Mouse (Mus musculus) MEL (cell line): ENCODE data around the gene Gcnt7. TPM values are rescaled to one million over a fixed set of nuclear protein-coding genes. Genes with fewer than 3 reads are reported as not detected.
A peak's percentile ranks its signal among the peaks of the same experiment; 100 is the strongest.

Experiments
- DNase-seq: peaks from one replicate; pipeline ENCODE4 v3.0.0; 2011; ENCODE audit warnings: low read depth, low spot score
- H3K27ac ChIP-seq: 2 replicates; pipeline ENCODE4 v1.5.1; 2012; ENCODE audit warnings: low read depth, mild to moderate bottlenecking, control low read depth, low read length, moderate library complexity; ENCODE audit not compliant: control insufficient read depth
- H3K27me3 ChIP-seq, 2 experiments: fragments of 150-350 bp in 1 of 2; sonication (generic) in 1 of 2; 2 replicates each; pipeline ENCODE4 v1.6.1; 2012; ENCODE audit warnings: low read length in 2 of 2, mild to moderate bottlenecking in 2 of 2, improper control_type of control experiment in 1 of 2, moderate library complexity in 1 of 2; ENCODE audit not compliant: insufficient read depth in 2 of 2, control insufficient read depth in 1 of 2
- H3K36me3 ChIP-seq, 2 experiments: 2 replicates each; pipeline ENCODE4 v1.6.1; 2012 to 2014; ENCODE audit warnings: low read length in 2 of 2, improper control_type of control experiment in 1 of 2, inconsistent platforms in 1 of 2, mild to moderate bottlenecking in 1 of 2; ENCODE audit not compliant: insufficient read depth in 2 of 2, control insufficient read depth in 1 of 2
- H3K4me1 ChIP-seq, 2 experiments: fragments of 150-350 bp in 1 of 2; sonication (generic) in 1 of 2; 2 replicates each; pipeline ENCODE4 v1.6.1; 2012; ENCODE audit warnings: low read length in 2 of 2, improper control_type of control experiment in 1 of 2, mild to moderate bottlenecking in 1 of 2; ENCODE audit not compliant: insufficient read depth in 2 of 2, control insufficient read depth in 1 of 2
- H3K4me3 ChIP-seq, 2 experiments: fragments of 150-350 bp in 1 of 2; sonication (generic) in 1 of 2; 2 replicates each; pipeline ENCODE4 v1.5.1; 2012; ENCODE audit warnings: low read depth in 2 of 2, low read length in 2 of 2, mild to moderate bottlenecking in 2 of 2, moderate library complexity in 2 of 2, control low read depth in 1 of 2, improper control_type of control experiment in 1 of 2; ENCODE audit not compliant: control insufficient read depth in 1 of 2, insufficient read depth in 1 of 2
- H3K79me2 ChIP-seq: 2 replicates; pipeline ENCODE4 v1.6.1; 2012; ENCODE audit warnings: mild to moderate bottlenecking, low read length, moderate library complexity; ENCODE audit not compliant: control insufficient read depth, poor library complexity, insufficient read depth
- H3K9ac ChIP-seq: 2 replicates; pipeline ENCODE4 v1.6.1; 2012; ENCODE audit warnings: low read depth, mild to moderate bottlenecking, control low read depth, low read length, moderate library complexity; ENCODE audit not compliant: control insufficient read depth, poor library complexity, severe bottlenecking
- H3K9me3 ChIP-seq: fragments of 150-350 bp; sonication (generic); replicated peaks from 2 replicates; pipeline ENCODE4 v1.6.1; 2012; ENCODE audit warnings: mild to moderate bottlenecking, low read length, improper control_type of control experiment, moderate library complexity; ENCODE audit not compliant: insufficient read depth
- EP300 ChIP-seq, 2 experiments: IDR thresholded peaks; 2 replicates each; pipeline ENCODE4 v1.6.1; 2011; ENCODE audit warnings: improper control_type of control experiment in 2 of 2, low read length in 2 of 2, low read depth in 1 of 2, mild to moderate bottlenecking in 1 of 2
- ETS1 ChIP-seq: IDR thresholded peaks from 2 replicates; pipeline ENCODE4 v1.6.1; 2012; ENCODE audit warnings: low read depth, mild to moderate bottlenecking, inconsistent platforms, low read length, improper control_type of control experiment, moderate library complexity
- GABPA ChIP-seq: IDR thresholded peaks from 2 replicates; pipeline ENCODE4 v1.6.1; 2012; ENCODE audit warnings: low read depth, mild to moderate bottlenecking, inconsistent platforms, low read length, improper control_type of control experiment, moderate library complexity
- HCFC1 ChIP-seq: IDR thresholded peaks from 2 replicates; pipeline ENCODE4 v1.6.1; 2012; ENCODE audit warnings: low read depth, mild to moderate bottlenecking, inconsistent platforms, low read length, improper control_type of control experiment, moderate library complexity
- KAT2A ChIP-seq: conservative IDR thresholded peaks from 2 replicates; pipeline ENCODE4 v1.6.1; 2012; ENCODE audit warnings: low read depth, low read length, improper control_type of control experiment, inconsistent platforms
- MAFK ChIP-seq: IDR thresholded peaks from 2 replicates; pipeline ENCODE4 v1.6.1; 2011; ENCODE audit warnings: low read depth, mild to moderate bottlenecking, low read length, improper control_type of control experiment, borderline replicate concordance
- MAZ ChIP-seq: IDR thresholded peaks from 2 replicates; pipeline ENCODE4 v1.6.1; 2012; ENCODE audit warnings: low read depth, mild to moderate bottlenecking, inconsistent platforms, low read length, improper control_type of control experiment
- MEF2A ChIP-seq: IDR thresholded peaks from 2 replicates; pipeline ENCODE4 v1.6.1; 2014; ENCODE audit warnings: low read depth, mild to moderate bottlenecking, inconsistent platforms, low read length, improper control_type of control experiment; ENCODE audit not compliant: poor library complexity, insufficient replicate concordance, severe bottlenecking; ENCODE audit errors: extremely low read depth
- MYB ChIP-seq: IDR thresholded peaks from 2 replicates; pipeline ENCODE4 v1.6.1; 2011; ENCODE audit warnings: mild to moderate bottlenecking, low read depth, low read length, improper control_type of control experiment
- NELFE ChIP-seq: IDR thresholded peaks from 2 replicates; pipeline ENCODE4 v1.6.1; 2011; ENCODE audit warnings: low read depth, low read length, improper control_type of control experiment
- POLR2A ChIP-seq, 2 experiments: IDR thresholded peaks; 2 replicates each; pipeline ENCODE4 v1.6.1; 2011 to 2012; ENCODE audit warnings: low read length in 2 of 2, mild to moderate bottlenecking in 2 of 2, control low read depth in 1 of 2, improper control_type of control experiment in 1 of 2, low read depth in 1 of 2, moderate library complexity in 1 of 2; ENCODE audit not compliant: control insufficient read depth in 1 of 2, insufficient read depth in 1 of 2, poor library complexity in 1 of 2
- POLR2AphosphoS2 ChIP-seq: IDR thresholded peaks from 2 replicates; pipeline ENCODE4 v1.6.1; 2011; ENCODE audit warnings: low read length, improper control_type of control experiment
- POLR2AphosphoS5 ChIP-seq: IDR thresholded peaks from 2 replicates; pipeline ENCODE4 v1.6.1; 2012; ENCODE audit warnings: low read depth, borderline replicate concordance, mild to moderate bottlenecking, inconsistent platforms, low read length, moderate library complexity, mixed read lengths
- RCOR1 ChIP-seq: IDR thresholded peaks from 2 replicates; pipeline ENCODE4 v1.6.1; 2012; ENCODE audit warnings: low read depth, mild to moderate bottlenecking, inconsistent platforms, low read length, improper control_type of control experiment
- TBP ChIP-seq: IDR thresholded peaks from 2 replicates; pipeline ENCODE4 v1.8.0; 2011; ENCODE audit warnings: low read depth, low read length, improper control_type of control experiment
- TCF12 ChIP-seq: IDR thresholded peaks from 2 replicates; pipeline ENCODE4 v1.6.1; 2014; ENCODE audit warnings: low read depth, mild to moderate bottlenecking, inconsistent platforms, low read length, improper control_type of control experiment, moderate library complexity
- USF1 ChIP-seq: IDR thresholded peaks from 2 replicates; pipeline ENCODE4 v1.6.1; 2014; ENCODE audit warnings: low read depth, mild to moderate bottlenecking, inconsistent platforms, low read length, improper control_type of control experiment, moderate library complexity
- polyA plus RNA-seq, 2 experiments: library from polyadenylated mRNA; stranded (reverse) in 1 of 2; unstranded in 1 of 2; fragments of >175 nt in 1 of 2; fragments of >200 nt in 1 of 2; gene quantifications; 2 replicates each; pipeline versions ENCODE4 v1.2.1 to v1.2.4; 2012; ENCODE audit warnings: low replicate concordance in 2 of 2, low read depth in 1 of 2; ENCODE audit not compliant: insufficient read length in 2 of 2, insufficient read depth in 1 of 2, missing spikeins in 1 of 2
- total RNA-seq: library from RNA; depleted of rRNA; stranded (reverse); fragments of 300-350 nt; gene quantifications from 2 replicates; pipeline ENCODE4 v1.2.3, GENCODE M21; 2012

The Gcnt7 gene
- total and polyA plus RNA-seq, 3 experiments, result 0.15 to 0.22 TPM; not detected in 1

DNA sequence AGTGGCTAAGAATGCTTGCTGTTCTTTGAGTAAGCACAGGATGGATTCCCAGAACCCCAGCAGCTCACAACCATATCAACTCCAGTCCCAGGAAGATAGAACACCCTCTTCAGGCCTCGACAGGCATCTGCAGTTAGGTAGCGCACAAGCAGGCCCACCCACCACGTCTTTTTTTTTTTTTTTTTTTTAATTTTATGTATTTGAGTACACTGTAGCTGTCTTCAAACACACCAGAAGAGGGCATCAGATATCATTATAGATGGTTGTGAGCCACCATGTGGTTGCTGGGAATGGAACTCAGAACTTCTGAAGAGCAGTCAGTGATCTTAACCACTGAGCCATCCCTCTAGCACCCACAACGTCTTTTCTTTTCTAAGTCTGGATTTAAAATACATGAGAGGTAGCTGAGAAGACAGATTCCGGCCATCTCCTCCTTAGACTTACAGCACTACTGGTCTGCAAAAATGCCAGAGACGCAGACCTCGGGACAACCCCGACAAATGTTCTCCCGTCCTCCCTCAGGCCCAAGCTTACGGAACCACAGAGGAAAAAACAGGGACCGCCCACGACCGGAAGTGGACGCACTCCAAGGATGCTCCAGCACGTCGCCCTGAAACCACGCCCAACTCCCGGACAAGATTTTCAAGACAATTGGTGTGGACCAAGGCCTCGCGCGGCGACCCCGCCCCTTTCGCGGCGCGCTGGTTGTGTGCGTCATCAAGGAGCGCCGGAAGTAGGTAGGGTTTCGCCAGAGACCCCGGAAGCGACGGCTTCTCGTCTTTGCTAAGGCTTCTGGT is 18.4 kb downstream of the Gcnt7 start, which contains the start of gene Rtf2 (continued):
- TF ChIP-seq MAZ (peak; percentile 72), POLR2AphosphoS2 (peak; percentile 60; the same call in 1 of the 2 replicates), POLR2AphosphoS5 (no peak), TCF12 (peak; percentile 24; the same call in 1 of the 2 replicates), USF1 (no peak), TBP (0 out of 2 replicates have a peak, but pooled peaks have one; percentile 40), MYB (no peak)

DNA sequence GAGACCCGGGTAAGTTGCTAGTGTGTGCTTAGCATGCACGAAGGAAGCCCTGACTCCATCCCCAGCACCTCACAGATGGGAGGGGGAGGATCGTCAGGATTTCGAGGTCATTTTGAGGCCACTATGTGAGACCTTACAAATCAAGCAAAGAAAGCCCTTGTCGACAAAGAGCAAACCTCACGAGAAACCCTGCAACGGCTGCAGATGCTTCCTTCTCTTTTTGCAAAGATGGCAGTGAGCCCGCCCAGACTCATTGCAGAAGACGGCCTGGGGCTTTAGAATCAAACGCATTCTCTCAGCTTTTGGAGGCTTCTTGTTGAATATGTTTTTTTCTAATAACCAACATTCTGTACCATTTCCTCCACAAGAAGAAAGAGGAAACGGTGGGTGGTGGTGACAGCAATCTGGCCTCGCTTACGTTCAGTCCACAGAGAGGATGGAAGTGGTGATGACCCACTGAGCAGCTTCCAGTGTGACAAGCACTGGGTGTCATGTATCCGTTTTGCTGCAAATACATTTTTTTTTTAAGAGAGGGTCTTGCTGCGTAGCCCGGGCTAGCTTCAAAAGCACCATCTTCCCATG is 20.9 kb downstream of the Gcnt7 start:
- TF ChIP-seq TBP (no peak), HCFC1 (no peak), GABPA (no peak), MAFK (no peak), ETS1 (no peak), MEF2A (no peak), RCOR1 (no peak), NELFE (no peak)
- Histone ChIP-seq H3K36me3 (peaks cover 0 to 5% of the 10 kb centered on the region in 2 experiments; a peak in 2 of 4 replicates), H3K9ac (no peak overlapping the region), H3K27ac (no peak overlapping the region), H3K27me3 (no peaks in the 10 kb centered on the region), H3K9me3 (no peaks in the 10 kb centered on the region), H3K4me3 (no peak overlapping the region), H3K79me2 (peaks cover 17% of the 10 kb centered on the region), H3K4me1 (peaks cover 3 to 7% of the 10 kb centered on the region in 2 experiments; a peak in 3 of 4 replicates)
- DNase-seq, result no peak

DNA sequence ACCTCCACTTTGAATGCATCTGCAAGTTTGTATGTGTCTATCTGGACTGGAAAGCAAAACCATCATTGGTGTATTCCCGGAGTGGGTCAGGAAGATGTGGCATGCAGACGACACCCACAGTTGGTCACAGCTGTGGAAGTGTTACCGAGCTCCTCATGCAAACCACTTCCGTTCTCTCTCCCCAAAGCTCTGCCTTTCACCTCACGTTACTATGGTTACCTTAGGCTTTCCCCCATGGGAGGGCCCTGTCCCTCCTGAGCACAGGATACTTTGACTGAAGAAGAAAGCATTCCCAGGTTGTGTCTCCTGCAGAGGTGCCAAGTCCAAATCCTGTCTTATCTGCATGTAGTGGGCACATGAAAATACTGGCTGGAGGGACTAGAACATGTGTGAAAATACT is 24.6 kb downstream of the Gcnt7 start:
- Histone ChIP-seq H3K27ac (no peak overlapping the region), H3K79me2 (no peaks in the 10 kb centered on the region), H3K9ac (no peak overlapping the region), H3K4me1 (peaks cover 0 to 11% of the 10 kb centered on the region in 2 experiments; a peak in 2 of 4 replicates), H3K9me3 (no peaks in the 10 kb centered on the region), H3K36me3 (peaks cover 0 to 5% of the 10 kb centered on the region in 2 experiments; a peak in 2 of 4 replicates), H3K27me3 (no peaks in the 10 kb centered on the region), H3K4me3 (no peak overlapping the region)
- no peak for DNase-seq
- TF ChIP-seq EP300 (IDR thresholded peaks at IDR 0.05; ENCODE audit: low read depth in 1 of 2, low read length in 2 of 2), result no peak
- no peak for TF ChIP-seq POLR2A (IDR thresholded peaks at IDR 0.05; ENCODE audit: control insufficient read depth in 1 of 2, insufficient read depth in 1 of 2, low read depth in 1 of 2, low read length in 2 of 2, poor library complexity in 1 of 2)
- TF ChIP-seq MYB, result no peak
- no peak for TF ChIP-seq KAT2A
